Mouse (Mus musculus) induced T-regulatory cell, adult 2 months (primary cell): Measurements from ENCODE around the gene Gm28230.

ENCODE experiments used
- DNase-seq: peaks from one replicate; pipeline ENCODE4 v3.0.0-alpha.2; 2012; ENCODE audit warnings: low read depth

The Gm28230 gene

DNA sequence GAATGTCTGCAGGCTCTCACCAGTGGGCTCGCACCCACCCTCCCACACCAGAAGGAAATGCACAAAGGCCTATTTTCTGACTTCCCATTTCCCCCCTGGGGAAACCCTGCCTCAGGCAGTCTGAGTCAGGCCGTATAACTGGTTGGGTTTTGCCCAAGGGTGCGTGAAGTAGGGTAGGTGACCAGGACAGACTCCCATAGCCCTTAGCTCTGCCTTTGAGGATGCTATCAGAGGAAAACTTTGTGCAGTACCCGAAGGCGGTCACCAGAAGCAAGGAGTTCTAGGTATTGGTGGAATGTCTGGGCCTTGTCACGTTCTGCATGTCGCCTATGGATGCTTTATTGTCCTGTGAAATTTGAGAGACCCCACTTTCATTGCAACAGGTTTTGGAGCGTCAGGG lies 3.6 kb upstream of the Gm28230 start:
- DNase-seq, result no peak

DNA sequence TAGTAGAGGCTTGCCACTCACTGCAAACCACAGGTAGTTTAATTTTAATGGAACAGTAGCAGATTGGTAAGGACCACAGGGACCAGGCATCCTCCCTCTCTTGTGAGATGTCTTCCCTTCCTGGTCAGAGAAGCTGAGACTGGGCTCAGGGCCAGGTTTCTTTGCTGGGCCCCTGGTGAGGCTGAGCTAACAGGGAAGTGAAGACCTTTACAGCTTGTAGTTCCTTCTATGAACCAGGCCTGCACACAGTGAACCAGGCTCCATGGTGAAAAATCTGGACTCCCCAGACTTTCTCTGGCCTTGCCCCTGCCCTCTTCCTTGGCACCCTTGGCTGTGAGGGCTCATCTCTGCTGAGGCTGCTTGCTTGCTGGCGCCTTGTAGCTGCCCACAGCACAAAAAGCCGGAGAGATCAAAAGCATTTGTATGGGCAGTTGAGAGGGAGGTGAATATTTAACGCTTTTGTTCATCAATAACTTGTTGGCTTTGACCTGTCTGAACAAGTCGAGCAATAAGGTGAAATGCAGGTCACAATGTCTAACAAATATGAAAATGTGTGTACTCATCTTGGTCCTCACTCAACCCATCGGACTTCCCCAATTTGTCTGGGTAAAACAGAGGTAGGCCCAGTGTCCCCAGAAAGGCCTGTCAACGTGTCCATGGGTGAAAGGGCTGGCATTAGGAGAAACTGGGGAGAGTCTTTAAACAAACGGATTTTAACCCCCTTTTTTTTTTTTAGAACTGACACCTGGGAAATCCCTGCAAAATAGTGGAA lies 2.1 kb upstream of the Gm28230 start:
- no peak for DNase-seq

DNA sequence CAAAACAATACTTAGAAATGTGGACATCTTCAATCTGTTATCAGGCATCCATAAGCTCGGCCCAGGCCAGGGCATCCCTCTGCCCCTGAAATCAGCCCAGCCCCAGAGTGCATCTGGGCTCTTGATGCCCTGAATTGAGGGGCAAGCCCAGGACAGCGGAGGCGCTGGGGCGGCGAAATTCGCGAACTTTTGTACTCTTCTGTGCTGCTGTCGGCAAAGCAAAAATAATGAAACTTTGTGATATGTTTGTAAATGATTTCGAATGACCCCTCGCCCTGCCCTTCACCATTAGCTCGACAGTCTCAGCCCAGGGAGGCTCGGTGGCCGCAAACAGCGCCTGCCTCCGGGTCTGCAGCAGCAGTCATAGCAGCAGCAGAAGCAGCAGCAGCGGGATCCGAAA lies 1.4 kb upstream of the Gm28230 start:
- DNase-seq, result no peak

DNA sequence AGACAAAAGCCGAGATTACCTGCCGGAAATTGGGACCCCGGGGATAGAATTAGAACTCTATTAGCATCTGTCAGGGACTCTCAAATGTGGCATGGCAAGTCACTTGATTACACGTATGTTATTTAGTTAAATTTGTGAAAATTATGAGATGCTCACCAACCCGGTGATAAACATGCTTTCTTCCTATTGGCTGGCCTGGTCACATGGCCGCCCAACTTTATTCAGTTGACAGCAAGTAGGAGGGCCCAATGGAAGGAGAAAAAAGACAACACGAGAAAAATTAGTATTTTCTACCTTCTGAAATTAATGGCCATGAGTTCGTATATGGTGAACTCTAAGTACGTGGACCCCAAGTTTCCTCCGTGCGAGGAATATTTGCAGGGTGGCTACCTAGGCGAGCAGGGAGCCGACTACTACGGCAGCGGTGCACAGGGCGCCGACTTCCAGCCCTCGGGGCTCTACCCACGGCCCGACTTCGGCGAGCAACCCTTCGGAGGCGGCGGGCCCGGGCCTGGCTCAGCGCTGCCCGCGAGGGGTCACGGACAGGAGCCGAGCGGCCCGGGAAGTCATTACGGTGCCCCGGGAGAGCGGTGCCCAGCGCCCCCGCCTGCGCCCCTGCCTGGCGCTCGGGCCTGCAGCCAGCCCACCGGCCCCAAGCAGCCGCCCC lies 578 bp downstream of the Gm28230 start:
- no peak for DNase-seq

DNA sequence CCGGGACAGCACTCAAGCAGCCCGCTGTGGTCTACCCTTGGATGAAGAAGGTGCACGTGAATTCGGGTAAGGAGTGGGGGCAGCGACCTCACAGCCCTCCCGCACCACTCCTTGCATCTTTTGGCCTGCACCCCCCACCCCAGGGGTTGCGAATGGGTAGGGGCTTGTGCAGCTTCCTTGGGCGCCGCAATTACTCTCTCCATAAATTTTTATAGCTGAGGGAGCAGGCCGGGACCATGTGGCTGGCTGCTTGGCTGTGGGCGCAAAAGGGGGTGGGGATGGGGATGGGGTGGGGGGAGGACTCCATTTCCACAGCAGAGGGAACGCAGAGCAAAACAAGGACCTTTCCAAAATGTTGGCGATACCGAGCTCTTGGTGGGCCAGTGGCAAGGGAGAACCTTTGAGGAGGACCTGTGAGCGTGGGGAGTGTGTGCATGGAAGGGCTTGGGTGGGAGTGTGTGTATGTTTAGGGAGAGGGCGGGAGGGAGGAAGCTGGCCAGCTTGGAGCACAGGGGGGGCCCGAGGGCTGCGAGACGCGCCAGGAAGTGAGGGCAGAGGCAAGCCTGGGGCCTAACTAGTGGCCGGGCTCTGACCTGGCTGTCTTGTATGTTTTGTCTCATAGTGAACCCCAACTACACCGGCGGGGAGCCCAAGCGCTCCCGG lies 1.2 kb downstream of the Gm28230 start:
- no peak for DNase-seq

DNA sequence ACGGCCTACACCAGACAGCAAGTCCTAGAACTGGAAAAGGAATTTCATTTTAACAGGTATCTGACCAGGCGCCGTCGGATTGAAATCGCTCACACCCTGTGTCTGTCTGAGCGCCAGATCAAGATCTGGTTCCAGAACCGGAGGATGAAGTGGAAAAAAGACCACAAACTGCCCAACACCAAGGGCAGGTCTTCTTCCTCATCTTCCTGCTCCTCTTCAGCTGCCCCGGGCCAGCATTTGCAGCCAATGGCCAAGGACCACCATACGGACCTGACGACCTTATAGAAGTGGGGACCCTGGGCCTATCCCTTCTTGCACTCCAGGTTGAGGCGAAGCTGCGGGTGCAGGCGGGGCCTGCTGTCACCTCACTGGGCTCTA lies 1.8 kb downstream of the Gm28230 start:
- DNase-seq, result no peak

DNA sequence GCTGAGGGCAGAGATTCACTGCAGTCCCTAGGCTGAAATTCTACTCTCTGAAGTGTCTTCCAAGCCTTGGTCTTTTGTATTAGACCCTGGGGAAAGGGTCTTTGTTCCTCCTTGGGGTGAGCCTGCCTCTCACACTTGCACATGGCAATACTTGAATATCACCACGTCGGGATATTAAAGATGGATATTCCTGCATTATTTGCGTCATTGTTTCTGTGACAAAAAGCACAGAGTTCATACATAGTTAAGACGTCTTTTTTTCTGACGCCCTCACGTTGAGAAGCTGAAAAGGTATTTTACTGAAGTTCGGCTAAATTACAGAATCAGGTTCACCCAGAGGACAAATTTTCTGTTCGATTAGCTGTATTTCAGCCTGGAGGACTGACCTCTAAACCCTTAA lies 3.8 kb downstream of the Gm28230 start:
- no peak for DNase-seq

DNA sequence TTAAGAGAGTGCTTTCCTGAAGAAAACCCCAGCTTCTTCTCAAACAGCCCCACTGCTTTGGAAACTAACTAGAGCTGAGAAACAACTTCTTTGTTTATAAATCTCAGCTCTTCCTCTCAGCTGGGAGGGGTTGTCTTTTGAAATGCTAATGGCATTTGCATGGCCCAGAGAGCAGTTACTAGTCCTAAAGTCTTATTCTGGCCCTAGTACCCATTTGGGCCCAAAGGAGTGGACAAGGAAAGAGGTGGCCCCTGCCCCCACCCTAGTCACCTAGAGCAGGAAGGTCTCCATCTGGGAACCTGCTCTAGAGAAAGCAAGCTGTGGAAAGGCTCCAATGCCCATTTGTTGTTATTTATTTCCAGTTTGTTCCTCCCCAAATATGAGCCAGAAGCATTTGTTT lies 4.5 kb downstream of the Gm28230 start:
- DNase-seq, result no peak

DNA sequence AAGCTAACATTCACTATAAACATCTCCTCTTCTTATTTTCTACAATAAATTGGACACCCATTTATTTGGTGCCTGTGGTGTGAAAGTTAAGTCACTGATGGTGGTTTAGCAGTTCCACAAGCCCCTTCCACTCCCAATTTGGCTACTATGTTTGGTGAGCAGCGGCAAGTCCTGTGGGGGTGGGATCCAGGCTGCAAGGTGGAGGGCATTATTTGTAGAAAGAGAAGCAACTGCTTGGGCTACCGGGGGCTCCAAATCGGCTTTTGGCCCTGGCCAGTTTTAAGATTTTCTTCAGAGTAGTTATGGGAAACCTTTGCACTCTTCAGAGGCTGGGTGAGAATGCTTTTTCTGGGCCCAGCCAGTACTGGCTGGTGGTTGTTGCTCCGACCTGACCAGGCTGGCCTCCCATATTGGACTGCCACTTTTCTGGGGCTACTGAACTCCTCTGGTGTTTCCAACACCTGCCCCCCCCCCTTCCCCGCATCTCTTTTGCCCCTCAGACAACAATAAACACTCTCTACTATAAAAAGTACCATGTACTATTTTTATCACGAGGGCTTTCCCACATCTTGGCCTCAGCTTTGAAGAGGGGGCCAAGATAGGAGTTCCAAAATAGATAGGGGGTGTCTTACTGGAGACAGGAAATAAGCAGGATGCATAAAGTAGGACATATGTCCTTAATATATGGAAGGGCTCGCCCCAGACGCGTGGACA lies 5.4 kb downstream of the Gm28230 start:
- DNase-seq, result no peak

DNA sequence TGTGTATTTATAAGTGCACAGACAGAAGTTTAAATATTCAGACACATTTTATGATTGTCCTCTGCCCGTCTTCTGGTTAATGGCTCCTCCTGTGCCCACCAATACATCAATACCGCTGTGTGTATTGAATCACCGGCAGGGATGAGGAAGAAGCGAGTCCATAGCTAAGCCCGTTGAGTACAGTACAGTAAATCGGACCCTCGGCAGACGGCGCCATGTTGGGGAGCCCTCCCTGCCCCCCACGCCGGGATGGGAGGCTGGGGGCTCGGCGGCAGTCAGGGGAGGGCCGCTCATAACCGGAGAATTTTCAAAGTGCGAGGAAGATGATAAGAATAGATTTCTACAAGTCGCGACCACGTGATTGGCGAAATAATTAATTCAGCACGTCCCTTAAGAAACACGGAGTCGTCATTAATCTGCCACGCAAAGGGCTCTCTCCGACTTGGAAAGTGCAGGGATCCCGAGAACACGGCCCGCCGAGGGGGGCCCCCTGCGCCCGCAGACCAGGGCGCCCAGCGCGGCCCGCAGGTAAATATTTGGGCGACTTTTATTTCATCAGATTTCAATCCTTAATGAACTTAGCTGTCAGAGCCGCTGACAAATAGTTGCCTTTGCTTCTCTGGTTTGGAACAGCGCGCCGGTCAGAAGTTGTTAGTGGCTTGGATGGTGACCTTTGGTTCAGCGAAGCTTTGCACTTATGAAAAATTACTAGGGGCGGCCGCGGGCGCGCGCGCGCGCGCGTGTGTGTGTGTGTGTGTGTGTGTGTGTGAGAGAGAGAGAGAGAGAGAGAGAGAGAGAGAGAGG lies 6.2 kb downstream of the Gm28230 start:
- DNase-seq, result no peak

DNA sequence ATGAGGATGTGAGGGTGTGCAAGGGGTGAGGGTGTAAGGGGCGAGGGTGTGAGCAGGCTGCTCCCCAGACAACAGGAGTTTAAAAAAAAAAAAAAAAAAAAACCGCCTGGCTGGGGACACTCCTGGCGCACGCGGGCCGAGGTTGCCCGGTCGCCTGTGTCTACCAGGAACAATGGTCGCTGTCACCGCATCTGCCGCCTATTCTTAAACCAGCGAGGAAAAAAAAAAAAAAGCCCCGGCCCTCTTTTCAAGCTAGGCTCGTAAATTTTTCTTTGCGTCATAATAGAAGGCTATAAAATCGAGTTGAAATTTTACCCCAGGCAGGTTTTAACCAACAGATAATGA lies 6.8 kb downstream of the Gm28230 start:
- DNase-seq, result no peak

DNA sequence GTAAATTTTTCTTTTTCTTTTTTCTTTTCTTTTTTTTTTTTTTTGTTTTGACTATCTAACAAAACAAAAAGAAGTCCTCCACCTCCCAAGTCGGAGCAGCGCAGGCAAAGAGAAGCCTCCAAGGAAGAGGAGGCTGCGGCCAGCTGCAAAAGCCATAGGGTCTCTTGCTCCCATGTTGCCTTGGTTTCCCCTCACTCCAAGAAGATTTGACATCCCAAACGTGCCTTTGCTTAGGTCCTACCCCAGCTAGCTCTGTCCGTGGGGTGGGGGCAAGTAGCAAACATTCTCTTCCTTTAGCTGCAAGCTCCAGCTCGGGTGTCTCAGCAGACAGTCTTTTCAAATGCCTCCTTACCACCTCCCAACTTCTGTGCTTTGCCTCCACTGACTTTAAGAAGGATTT lies 7.2 kb downstream of the Gm28230 start:
- DNase-seq, result no peak

DNA sequence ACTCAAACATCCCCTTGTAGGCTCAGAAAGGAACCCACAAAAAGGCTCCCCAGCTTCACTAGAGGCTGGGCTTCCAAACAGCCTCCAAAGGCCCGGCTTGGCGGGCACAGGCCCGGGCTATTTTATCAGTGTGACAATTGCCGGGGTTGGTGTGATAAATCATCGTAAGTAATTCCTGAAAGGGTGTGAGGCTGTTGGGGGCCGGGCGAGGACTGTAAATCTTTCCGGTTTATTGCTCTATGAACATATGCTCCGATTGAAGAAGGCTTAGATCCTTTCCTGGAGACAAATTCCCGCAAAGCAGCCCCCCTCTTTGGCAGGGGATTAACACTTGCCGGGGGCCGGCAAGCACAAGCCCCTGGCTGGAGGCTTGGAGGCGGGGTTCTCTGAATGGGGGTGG lies 7.9 kb downstream of the Gm28230 start:
- no peak for DNase-seq

DNA sequence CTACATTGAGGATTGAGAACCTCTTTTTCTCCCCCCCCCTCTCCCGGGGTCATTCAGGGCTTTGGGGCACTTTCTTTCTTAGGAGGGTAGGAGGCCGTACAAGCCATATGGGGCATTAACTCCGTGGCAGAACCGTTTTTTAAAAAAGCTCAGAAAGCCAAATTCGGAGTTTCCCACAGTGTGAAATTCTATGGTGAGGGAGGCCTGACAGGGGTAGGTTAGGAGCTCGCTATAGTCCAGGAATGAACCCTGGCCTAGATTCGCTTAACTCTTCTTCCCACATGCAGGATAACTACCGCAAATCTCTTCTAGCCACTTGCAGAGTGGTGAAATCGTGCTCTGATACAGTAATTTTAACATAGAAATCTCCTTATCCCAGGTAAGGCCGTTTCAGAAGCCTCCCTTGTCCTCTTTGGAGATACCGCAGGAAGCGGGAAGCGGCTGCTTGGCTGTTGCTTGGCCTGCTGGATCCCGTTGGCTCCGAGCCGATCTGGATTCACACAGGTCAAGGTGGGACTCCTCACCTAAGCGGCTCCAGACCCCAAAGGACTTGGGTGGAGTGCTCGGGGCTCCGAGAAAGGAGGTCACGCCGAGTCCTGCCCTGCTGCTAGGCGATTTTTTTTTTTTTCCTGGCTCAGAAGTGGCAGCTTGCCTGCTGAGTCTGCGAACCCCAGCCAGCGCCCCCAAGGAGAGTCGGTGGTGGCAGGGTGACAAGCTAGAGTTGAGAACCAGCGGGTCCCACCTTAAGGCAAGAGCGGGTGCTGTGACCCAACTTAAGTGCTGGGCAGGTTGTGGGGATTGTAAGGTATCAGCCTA lies 8.7 kb downstream of the Gm28230 start:
- no peak for DNase-seq

DNA sequence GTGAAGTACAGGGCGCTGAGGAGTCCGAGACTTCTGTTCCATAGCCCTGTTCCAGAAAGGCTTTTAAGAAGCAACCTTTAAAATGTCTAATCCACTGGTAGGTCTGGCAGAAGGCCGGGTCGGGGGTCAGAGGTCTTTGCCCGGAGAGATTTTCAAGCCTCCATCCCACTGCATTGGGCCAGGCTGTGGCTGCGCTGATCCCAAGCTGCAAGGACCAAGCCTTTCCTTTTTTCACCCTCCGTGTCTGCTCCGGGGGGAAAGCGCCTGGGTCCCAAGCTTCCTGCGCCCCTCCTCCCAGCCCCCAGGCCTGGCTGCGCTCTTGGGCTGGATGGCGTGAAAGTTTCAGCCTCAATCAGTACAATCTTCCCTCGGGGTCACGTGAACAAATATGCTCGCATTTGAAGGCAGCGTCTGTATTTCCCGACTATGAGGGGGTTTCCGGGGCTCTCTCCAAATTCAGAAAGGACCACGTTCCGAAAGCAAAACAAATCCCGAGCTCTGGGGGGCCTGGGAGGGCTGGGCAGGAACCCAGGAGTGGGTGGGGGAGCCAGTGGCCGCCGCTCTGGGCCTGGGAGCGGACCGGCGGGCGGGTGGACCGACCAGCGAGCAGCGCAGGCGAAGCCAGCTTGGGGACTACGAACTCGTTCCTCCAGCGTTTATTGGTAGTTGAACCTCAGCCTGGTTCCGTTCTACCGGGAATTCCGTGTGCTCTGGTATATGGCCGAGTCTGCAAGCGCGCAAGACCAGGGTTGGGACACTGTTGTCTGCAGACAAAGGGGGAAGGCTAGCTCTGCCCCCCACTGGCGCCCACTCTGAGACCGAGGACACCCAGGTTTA lies 9.5 kb downstream of the Gm28230 start:
- DNase-seq, result no peak

DNA sequence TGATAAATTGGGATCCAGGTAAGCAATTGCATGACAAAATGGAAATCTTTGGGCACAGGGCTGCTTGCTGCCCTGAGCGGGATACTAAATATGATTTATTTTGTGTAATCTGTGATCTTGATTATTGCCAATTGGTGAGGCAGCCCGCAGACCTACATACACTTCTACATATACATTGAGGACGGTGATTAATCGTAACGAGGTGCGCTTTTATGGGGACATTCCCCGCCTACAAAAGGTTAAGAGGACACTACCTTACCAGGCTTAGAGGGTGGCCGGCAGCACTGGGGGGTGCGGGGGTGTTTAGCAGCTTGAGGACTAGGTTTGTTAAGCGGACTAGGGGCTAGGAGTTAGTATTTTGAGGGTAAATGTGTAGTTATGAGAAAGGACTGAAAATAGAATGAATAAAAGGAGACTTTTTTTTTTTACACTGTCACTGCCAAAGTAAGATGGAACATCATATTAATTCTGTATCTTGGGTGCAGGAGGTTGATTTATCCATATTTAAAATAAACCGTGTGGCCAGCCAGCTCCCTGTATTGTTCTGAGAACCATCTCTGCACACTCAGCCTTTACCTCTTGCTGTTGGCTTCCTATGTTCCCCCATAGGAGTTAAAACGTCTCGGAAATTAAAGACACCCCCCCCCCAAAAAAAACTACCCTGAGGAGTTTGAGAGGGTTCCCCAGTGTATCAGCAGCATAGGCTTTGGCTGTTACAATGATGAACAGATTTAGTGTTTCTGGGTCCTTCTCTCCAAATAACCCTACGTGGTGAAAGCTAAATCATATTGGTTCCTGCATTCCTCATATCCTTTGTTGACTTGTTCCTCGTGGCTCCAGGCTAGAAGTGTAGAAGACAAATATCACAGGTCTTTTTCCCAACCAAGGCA lies 10.4 kb downstream of the Gm28230 start:
- DNase-seq, result no peak

DNA sequence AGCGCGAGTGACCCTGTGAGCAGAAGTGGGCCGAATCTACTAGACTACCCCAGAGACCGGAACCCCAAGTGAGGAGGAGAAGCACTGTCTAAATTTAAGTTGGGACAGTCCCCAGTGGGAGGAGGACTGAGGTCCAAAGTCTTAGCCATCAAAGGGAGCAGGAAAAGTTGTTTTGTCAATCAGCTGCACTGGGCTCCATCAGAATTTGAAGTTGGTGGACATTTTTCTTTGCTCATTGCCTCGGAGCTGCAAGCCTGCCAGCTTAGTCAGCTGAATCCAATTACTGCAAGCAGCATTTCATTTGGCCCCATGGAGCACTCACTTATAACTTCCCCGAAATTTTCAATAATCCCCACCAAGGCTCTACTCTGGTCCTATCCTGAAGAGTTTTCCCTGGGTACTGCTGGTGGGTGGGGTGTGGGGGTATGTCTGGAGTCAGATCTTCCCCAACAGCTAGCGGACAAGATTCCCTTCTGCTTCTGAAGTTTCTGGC lies 11.1 kb downstream of the Gm28230 start:
- no peak for DNase-seq

DNA sequence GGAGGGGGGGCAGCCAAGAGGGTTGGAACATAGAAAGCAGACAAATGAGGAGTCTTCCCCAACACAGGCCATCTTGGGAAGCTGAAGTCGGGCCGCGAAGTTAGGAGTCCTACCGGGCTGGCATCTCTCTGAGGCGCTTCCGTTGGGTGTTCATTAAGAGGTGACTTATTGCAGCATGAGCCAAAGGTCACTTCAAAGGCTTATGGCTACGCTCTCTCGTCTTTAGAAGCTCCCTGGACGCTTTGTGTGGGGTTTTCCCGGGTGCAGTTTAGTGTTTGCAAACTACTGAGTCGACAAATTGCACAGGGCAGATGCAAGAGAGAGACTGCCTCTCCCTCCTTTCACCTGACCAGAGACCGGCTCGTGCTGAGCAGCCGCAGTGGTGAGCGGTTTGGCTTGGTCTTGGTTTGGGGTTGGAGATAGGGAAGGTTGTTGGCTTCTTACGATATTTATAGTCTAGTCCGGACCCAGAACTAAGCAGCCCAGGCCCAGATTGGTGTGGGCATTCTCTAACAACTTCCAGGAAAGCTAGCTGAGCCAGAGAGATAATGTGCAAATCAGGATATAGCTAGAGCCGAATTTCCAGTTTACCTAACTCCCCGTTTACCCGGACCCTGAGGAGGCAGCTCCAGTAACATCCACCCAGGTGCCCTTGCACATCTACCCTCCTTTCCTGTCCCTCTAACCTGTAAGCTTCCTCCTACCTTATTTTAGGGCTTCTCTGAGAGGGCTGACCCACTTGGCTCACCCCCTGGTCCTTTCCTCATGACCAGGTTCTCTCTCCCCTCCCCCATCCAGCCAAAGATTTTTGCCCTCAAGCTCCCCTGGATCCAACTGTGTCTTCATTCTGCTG lies 12.3 kb downstream of the Gm28230 start:
- DNase-seq, result no peak
